Mouse (Mus musculus): ENCODE data around the gene C1qtnf3. TPM values are rescaled to one million over a fixed set of nuclear protein-coding genes. Genes with fewer than 3 reads are reported as not detected.

The C1qtnf3 gene
- polyA plus RNA-seq, 1 experiment from 2014 or later, result 4.8 TPM

GRCm38 (mm10) chr15:11004646-11005045, 52.5 kb downstream of the C1qtnf3 start:
- WGBS, result 61% methylated on average over 6 of the region's 6 CpGs
- no peak for ATAC-seq (ENCODE audit: insufficient read depth, low FRiP score)
- Histone ChIP-seq H3K4me2 (ENCODE audit: low read depth, low read length) (no peak overlapping the region), H3K4me3 (replicated peaks; ENCODE audit: low read length) (no peak overlapping the region), H3K4me1 (ENCODE audit: control insufficient read depth, insufficient read depth, low read length) (no peaks in the 10 kb centered on the region), H3K27ac (ENCODE audit: low read length) (no peak overlapping the region), H3K9me3 (replicated peaks; ENCODE audit: control insufficient read depth, low read length) (no peaks in the 10 kb centered on the region), H3K27me3 (ENCODE audit: control insufficient read depth, insufficient read depth, low read length) (no peaks in the 10 kb centered on the region), H3K36me3 (ENCODE audit: control insufficient read depth, insufficient read depth, low read length) (no peaks in the 10 kb centered on the region), H3K9ac (ENCODE audit: low read length) (no peak overlapping the region)

DNA sequence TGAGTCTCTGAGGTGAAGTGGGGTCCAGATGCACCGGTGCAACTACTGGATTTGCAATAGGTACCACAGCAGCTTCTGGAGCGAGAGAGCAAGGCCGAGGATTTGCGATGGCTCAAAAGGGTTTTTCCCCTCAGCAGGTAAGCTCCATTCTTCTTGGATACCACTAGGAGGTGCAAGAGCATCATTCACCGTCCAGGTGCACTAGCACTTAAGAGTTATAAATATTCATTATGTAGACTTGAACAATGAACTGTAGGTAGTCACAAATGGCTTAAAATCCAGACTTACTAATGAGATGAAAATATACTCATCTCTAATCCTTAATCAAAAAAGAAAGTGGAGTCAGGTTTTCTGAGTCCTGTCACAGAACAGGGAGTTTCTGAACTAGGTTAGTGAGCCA, 56.6 kb downstream of the C1qtnf3 start:
- ATAC-seq (ENCODE audit: insufficient read depth, low FRiP score), result no peak
- Histone ChIP-seq H3K4me2 (ENCODE audit: low read depth, low read length) (no peak overlapping the region), H3K9me3 (replicated peaks; ENCODE audit: control insufficient read depth, low read length) (no peaks in the 10 kb centered on the region), H3K9ac (ENCODE audit: low read length) (no peak overlapping the region), H3K4me3 (replicated peaks; ENCODE audit: low read length) (no peak overlapping the region), H3K27me3 (ENCODE audit: control insufficient read depth, insufficient read depth, low read length) (no peaks in the 10 kb centered on the region), H3K27ac (ENCODE audit: low read length) (no peak overlapping the region), H3K4me1 (ENCODE audit: control insufficient read depth, insufficient read depth, low read length) (no peaks in the 10 kb centered on the region), H3K36me3 (ENCODE audit: control insufficient read depth, insufficient read depth, low read length) (no peaks in the 10 kb centered on the region)
- WGBS, result 29% methylated on average over 5 of the region's 5 CpGs

- Histone ChIP-seq H3K4me2 (ENCODE audit: low read depth, low read length) (no peak overlapping the region), H3K27me3 (ENCODE audit: control insufficient read depth, insufficient read depth, low read length) (no peaks in the 10 kb centered on the region), H3K27ac (ENCODE audit: low read length) (no peak overlapping the region; the same call in 1 of the 2 replicates), H3K36me3 (ENCODE audit: control insufficient read depth, insufficient read depth, low read length) (no peaks in the 10 kb centered on the region), H3K9me3 (replicated peaks; ENCODE audit: control insufficient read depth, low read length) (no peaks in the 10 kb centered on the region), H3K4me1 (ENCODE audit: control insufficient read depth, insufficient read depth, low read length) (no peaks in the 10 kb centered on the region), H3K4me3 (replicated peaks; ENCODE audit: low read length) (no peak overlapping the region), H3K9ac (ENCODE audit: low read length) (no peak overlapping the region)
- WGBS, result 60% methylated on average over 11 of the region's 11 CpGs
- no peak for ATAC-seq (ENCODE audit: insufficient read depth, low FRiP score)
Observed at GRCm38 (mm10) chr15:11010976-11011548, 58.9 kb downstream of the C1qtnf3 start.

- Histone ChIP-seq H3K9me3 (replicated peaks; ENCODE audit: control insufficient read depth, low read length) (no peaks in the 10 kb centered on the region), H3K4me2 (ENCODE audit: low read depth, low read length) (no peak overlapping the region), H3K9ac (ENCODE audit: low read length) (no peak overlapping the region), H3K27me3 (ENCODE audit: control insufficient read depth, insufficient read depth, low read length) (no peaks in the 10 kb centered on the region), H3K4me3 (replicated peaks; ENCODE audit: low read length) (no peak overlapping the region), H3K4me1 (ENCODE audit: control insufficient read depth, insufficient read depth, low read length) (no peaks in the 10 kb centered on the region), H3K27ac (ENCODE audit: low read length) (no peak overlapping the region), H3K36me3 (ENCODE audit: control insufficient read depth, insufficient read depth, low read length) (no peaks in the 10 kb centered on the region)
- WGBS, result 59% methylated on average over 2 of the region's 2 CpGs
- ATAC-seq (ENCODE audit: insufficient read depth, low FRiP score), result no peak
Observed at GRCm38 (mm10) chr15:11014931-11015330, 62.8 kb downstream of the C1qtnf3 start.

DNA sequence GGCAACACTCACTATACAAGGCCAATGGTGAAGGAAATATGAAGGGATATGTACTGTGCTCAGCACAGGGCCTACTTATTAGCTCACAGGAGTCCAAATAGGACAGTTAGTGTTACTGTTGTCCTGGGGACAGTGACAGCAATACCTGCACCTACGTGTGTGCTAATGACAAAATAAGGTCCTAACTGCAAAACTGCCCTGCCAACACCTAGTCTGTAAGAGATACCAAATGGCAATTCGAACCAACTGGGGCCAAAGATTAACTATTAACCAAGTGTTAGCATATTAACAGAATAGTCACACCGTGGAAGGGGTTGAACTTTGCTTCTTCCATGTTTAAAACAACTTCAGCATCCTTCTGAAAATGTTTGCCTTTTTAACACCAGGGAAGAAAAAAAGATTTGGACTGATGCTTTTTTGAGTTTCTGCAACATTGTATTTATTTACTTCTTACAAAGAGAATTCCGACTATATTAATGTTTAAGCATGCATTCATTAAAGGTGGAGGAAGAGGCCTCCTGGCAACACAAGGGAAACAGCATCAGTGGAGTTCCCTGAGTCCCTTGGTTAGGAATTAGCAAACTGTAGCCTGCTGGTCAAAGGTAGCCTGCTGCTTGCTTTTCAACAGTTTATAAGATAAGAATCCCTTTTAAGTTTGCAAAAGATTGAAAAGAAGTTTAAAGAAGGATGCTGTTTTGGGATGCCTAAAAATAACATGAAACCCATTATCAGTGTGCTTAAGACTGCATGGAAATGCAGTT, 74.8 kb downstream of the C1qtnf3 start:
- Histone ChIP-seq H3K36me3 (ENCODE audit: control insufficient read depth, insufficient read depth, low read length) (no peaks in the 10 kb centered on the region), H3K27ac (ENCODE audit: low read length) (no peak overlapping the region), H3K9me3 (replicated peaks; ENCODE audit: control insufficient read depth, low read length) (no peaks in the 10 kb centered on the region), H3K4me1 (ENCODE audit: control insufficient read depth, insufficient read depth, low read length) (no peaks in the 10 kb centered on the region), H3K27me3 (ENCODE audit: control insufficient read depth, insufficient read depth, low read length) (no peaks in the 10 kb centered on the region), H3K9ac (ENCODE audit: low read length) (no peak overlapping the region), H3K4me2 (ENCODE audit: low read depth, low read length) (no peak overlapping the region), H3K4me3 (replicated peaks; ENCODE audit: low read length) (no peak overlapping the region)
- ATAC-seq (ENCODE audit: insufficient read depth, low FRiP score), result no peak
- 42% methylated on average over 4 of the region's 4 CpGs for WGBS

Other genes with a start within 250 kb of the C1qtnf3 start
- gene Rai14, start 237.7 kb upstream of the C1qtnf3 start, polyA plus RNA-seq (2015; fragmentation: Nextera tagmentation; extraction: Ambion mirVana), result 21.3 and 21.6 TPM in 2 replicates
- 17.0 and 17.6 TPM in 2 replicates for gene Amacr, start 29.4 kb downstream of the C1qtnf3 start, polyA plus RNA-seq (2015; fragmentation: Nextera tagmentation; extraction: Ambion mirVana)
- gene Slc45a2, start 48.4 kb downstream of the C1qtnf3 start, polyA plus RNA-seq (2015; fragmentation: Nextera tagmentation; extraction: Ambion mirVana), result not detected in 2 replicates
- 0.03 TPM in 1 of 2 replicates, not detected in the other for gene Rxfp3, start 85.7 kb downstream of the C1qtnf3 start, polyA plus RNA-seq (2015; fragmentation: Nextera tagmentation; extraction: Ambion mirVana)
- 2.2 and 2.8 TPM in 2 replicates for gene Adamts12, start 112.5 kb downstream of the C1qtnf3 start, polyA plus RNA-seq (2015; fragmentation: Nextera tagmentation; extraction: Ambion mirVana)

Measured in stomach, embryonic 16.5 days (tissue).